Mouse (Mus musculus) heart, postnatal 0 days (tissue): ENCODE data around the gene Clip4.

Experiments
- CTCF ChIP-seq: IDR thresholded peaks from 2 replicates; pipeline ENCODE4 v1.5.1; 2016; ENCODE audit warnings: antibody characterized with exemption, control low read depth, low read depth
- EP300 ChIP-seq: IDR thresholded peaks from 2 replicates; pipeline ENCODE4 v1.6.1; 2016; ENCODE audit warnings: antibody characterized with exemption, low read depth

- TF ChIP-seq CTCF (no peak), EP300 (no peak)
These were observed 27.4 kb downstream of the Clip4 start for GRCm38 (mm10) chr17:71795521-71796205.
